Mouse (Mus musculus) embryonic facial prominence, embryonic 12.5 days (tissue): Measurements from ENCODE around the gene Dydc1. TPM values are rescaled to one million over a fixed set of nuclear protein-coding genes. Genes with fewer than 3 reads are reported as not detected.

Source experiments
- polyA plus RNA-seq: library from polyadenylated mRNA; unstranded; fragments of >200 nt; fragmentation: Nextera tagmentation; extraction: Ambion mirVana; gene quantifications from 2 replicates; pipeline ENCODE4 v1.2.1, GENCODE M21; 2016

The Dydc1 gene
- polyA plus RNA-seq, 1 experiment from 2014 or later = not detected

Other genes with a start within 250 kb of the Dydc1 start
- 0.47 and 0.62 TPM in 2 replicates for gene Sh2d4b, start 179.6 kb upstream of the Dydc1 start, polyA plus RNA-seq
- gene Tspan14, start 106.1 kb upstream of the Dydc1 start, polyA plus RNA-seq = 87.6 and 89.7 TPM in 2 replicates
- gene Fam213a, start 59.1 kb upstream of the Dydc1 start, polyA plus RNA-seq = 57.1 and 57.7 TPM in 2 replicates
- 0.20 TPM in 1 of 2 replicates, not detected in the other for gene Dydc2, start 3.7 kb upstream of the Dydc1 start, polyA plus RNA-seq
- gene Mat1a, start 32.1 kb downstream of the Dydc1 start, polyA plus RNA-seq = not detected in 2 replicates
- gene Sftpa1, start 58.9 kb downstream of the Dydc1 start, polyA plus RNA-seq = not detected in 2 replicates
- not detected in 2 replicates for gene Mbl1, start 78.5 kb downstream of the Dydc1 start, polyA plus RNA-seq
- not detected in 2 replicates for gene Sftpd, start 112.2 kb downstream of the Dydc1 start, polyA plus RNA-seq
- 0.23 and 0.29 TPM in 2 replicates for gene Gm2832, start 205.9 kb downstream of the Dydc1 start, polyA plus RNA-seq